Comparison of ENCODE assay signal across 15 mouse cellular contexts in the genomic region with DNA sequence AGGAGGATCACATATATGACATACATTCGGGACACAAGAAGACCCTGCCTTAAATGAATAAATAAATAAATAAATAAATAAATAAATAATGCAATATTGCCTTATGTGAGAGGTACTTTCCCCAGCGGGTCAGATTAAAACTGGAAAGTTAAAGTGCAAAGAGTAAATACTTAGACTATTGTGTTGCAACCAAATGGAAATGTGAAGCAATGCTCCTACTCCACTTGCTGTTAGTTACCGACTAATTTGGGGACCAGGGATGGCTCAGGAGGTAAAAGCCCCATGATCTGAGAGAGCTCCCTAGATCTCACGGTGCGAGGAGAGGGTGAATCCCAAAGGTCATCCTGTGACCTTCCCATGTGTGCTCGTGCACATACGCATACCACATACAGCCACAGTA.
"Had no signal": no experiment of that assay in that cellular context is flagged by ENCODE, and none has a peak within 500 bp of the region (broad histone marks: within the 10 kb centered on the region; RNA-seq: fewer than 3 reads in every experiment).

No protein-coding gene starts in this region.

- H3K9me3 ChIP-seq: limb, embryonic 15.5 days; liver, embryonic 12.5 days; midbrain, embryonic 12.5 days; neural tube, embryonic 12.5 days; stomach, embryonic 15.5 days had no signal

- H3K4me3 ChIP-seq: limb, embryonic 15.5 days; liver, embryonic 12.5 days; midbrain, embryonic 12.5 days; myocyte; neural tube, embryonic 12.5 days; stomach, embryonic 15.5 days had no signal

- H3K27me3 ChIP-seq: limb, embryonic 15.5 days; liver, embryonic 12.5 days; midbrain, embryonic 12.5 days; neural tube, embryonic 12.5 days; stomach, embryonic 15.5 days had no signal

- ATAC-seq: intestine, postnatal 0 days; liver, embryonic 12.5 days had no signal

- H3K36me3 ChIP-seq: limb, embryonic 15.5 days; liver, embryonic 12.5 days; midbrain, embryonic 12.5 days; neural tube, embryonic 12.5 days; stomach, embryonic 15.5 days had no signal

- H3K27ac ChIP-seq: limb, embryonic 15.5 days; liver, embryonic 12.5 days; midbrain, embryonic 12.5 days; neural tube, embryonic 12.5 days; stomach, embryonic 15.5 days had no signal

- H3K9ac ChIP-seq: limb, embryonic 15.5 days; liver, embryonic 12.5 days; midbrain, embryonic 12.5 days; neural tube, embryonic 12.5 days; stomach, embryonic 15.5 days had no signal

- H3K4me2 ChIP-seq: limb, embryonic 15.5 days; liver, embryonic 12.5 days; midbrain, embryonic 12.5 days; neural tube, embryonic 12.5 days; stomach, embryonic 15.5 days had no signal

- DNase-seq: kidney, adult 8-10 months; kidney, postnatal 36 days; layer of hippocampus, adult 9-11 months; layer of hippocampus, postnatal 36 days; retina, postnatal 1 day; right cerebral cortex, postnatal 4 days; thymus, adult 2 months; thymus, postnatal 25 days had no signal

- H3K4me1 ChIP-seq: limb, embryonic 15.5 days; liver, embryonic 12.5 days; neural tube, embryonic 12.5 days; stomach, embryonic 15.5 days had no signal
